Mouse (Mus musculus) 3134 (cell line): ENCODE results near the gene 1810037I17Rik.
"Not testable (repeated sequence)": the region's sequence is repeated elsewhere in the genome, so short reads cannot be mapped to it uniquely, and the experiment has no call there.

Experiments
- DNase-seq: peaks from one replicate; pipeline ENCODE4 v3.0.0-alpha.2; 2011; ENCODE audit warnings: low spot score; ENCODE audit not compliant: insufficient read length; ENCODE audit errors: extremely low read depth

Gene 1810037I17Rik

DNA sequence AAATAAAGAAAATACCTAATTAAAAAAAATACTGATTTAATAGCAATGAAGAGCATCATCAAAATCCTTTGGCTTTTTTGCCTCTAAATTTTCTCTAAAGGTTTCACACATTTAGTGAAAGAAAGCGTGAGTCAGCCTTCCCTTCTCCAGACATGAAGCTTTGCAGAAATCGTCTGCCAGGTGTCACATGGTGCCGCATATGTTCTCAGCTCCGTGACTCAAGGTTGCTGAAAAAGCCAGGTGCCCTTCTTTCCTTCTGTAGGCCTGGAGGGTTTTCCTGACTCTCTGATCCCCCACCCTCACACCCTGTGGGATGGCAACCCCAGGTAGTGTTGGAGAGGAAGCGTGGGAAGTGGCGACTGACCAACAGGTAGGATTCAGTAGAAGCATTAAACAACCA lies 5.7 kb downstream of the 1810037I17Rik start:
- DNase-seq, result no peak

DNA sequence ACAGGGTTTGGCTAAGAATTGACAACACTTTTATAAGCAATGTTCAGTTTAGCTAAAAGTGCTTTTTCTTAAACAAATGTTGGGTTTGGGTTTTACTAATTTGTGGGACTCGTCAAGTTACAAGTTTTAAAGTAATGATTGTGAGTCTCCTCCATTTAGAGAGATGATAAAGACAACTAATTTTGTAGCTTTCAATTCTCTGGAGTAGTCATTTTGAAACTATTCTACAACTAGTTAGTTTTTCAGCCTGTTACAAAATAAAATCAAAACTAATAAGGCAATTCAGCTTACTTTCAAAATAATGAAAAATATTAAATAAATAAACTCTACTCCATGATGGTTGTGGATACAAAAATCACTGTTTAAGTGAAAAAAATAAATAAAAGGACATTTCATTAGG lies 8.5 kb downstream of the 1810037I17Rik start:
- no peak for DNase-seq

DNA sequence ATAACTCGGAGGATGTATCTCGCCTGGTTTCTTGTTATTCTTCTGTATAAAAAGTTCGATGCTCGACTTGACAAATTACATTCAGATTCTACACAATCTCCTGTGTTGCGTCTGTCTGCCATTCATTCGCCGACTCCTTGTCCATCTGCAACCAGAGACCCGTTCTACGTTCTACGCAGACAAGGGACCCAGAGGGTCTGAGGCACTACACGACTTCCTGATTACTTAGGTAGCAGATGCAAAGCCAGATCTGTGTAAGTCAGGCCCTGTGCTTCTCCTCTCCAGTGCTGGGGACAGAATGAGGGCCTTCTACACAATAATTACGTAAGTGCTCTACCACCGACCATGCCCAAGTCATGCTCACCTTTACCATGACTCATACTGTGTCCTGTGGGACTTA lies 13.2 kb downstream of the 1810037I17Rik start:
- not testable (repeated sequence) for DNase-seq

DNA sequence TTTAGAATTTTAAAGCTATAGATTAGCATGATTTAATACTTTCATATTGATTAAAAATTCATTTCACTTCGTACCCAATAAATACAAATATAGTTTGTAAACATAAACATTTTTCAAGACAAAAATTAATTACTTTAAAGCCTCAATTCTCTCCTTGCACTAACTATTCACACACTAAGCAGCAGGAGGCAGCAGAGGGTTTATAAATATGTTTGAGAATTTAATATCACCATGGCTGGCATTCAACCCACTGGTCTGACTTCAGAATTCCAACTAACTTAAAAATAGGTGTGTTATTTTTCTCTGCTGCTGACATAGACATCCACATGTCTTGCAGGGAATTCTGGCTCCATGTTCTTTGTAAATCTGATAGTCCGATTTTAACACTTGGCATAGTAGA lies 15.2 kb downstream of the 1810037I17Rik start:
- no peak for DNase-seq

DNA sequence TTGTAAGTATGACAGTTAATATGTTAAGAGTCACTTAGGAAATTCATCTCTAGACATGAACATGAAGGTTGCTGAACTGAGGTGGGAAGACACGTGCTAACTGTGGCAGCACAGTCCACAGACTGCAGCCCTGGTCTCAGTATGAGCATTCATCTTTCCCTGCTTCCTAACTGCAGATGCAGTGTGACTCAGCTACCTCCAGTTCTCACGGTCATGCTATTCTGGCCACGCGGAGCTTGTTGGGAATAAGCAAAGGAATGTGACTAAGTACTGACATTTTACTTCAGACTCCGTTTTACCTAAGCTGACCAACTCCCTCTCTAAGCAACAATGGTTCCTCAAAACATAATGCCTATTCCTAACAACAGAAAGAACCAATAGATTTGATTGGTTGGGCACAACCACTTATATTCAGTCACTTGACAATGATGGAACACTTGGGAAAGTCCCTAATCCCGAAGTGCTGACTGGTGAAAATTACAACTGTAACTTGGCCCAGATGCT lies 19.4 kb downstream of the 1810037I17Rik start:
- DNase-seq, result no peak

DNA sequence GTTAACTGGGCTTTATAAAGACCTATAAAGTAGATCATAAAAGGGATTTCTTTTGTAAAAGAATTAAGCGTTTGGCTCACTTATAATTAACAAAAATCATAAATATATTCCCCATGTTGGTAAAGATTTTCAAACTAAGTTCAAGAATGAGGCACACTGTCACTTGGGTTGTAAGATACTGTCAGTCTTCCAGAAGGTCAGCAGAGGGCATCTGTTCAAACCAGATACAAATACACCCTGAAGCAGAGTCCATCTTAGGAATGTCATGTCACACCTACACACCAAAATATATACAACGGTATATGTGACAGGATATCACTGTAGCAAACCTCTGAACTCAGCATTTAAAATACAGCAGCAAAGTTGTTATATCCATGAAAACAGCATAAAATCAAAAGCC lies 26.1 kb downstream of the 1810037I17Rik start:
- no peak for DNase-seq

DNA sequence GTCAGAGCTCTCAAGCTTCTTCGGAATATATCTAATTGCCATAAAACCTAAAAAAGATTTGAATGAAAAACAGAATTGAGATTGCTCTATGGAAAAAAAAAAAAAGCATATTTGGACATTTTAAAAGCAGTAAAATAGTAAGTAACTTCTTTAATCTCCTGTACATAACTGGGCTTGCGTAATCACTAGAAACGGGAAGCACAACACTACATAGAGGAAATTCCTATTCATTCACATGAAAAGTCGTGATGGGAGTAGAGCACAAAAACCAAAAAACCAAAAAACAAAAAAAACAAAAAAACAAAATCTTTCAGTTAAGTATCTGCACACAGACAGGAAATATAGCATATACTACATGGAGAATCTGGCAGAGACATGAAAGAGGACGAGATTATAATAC lies 40.3 kb downstream of the 1810037I17Rik start:
- DNase-seq, result no peak

DNA sequence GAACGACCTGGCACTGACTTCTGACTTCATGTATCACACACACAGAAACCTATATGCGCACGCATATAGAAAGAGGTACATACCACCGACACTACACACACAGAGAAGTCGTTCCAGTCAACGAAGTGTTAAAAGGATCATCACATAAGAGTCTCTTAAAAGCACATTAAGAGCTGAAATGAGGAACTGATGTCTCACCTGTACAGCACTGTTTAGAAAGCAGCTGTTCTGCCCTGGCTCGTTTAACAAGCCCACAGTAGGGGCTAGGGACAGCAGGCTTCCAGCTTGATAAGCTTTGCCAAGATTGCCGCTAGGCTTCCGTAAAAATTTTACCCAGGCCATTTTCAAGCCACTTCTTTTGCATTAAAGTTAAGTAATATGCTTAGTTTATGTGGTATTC lies 44.4 kb downstream of the 1810037I17Rik start:
- no peak for DNase-seq

DNA sequence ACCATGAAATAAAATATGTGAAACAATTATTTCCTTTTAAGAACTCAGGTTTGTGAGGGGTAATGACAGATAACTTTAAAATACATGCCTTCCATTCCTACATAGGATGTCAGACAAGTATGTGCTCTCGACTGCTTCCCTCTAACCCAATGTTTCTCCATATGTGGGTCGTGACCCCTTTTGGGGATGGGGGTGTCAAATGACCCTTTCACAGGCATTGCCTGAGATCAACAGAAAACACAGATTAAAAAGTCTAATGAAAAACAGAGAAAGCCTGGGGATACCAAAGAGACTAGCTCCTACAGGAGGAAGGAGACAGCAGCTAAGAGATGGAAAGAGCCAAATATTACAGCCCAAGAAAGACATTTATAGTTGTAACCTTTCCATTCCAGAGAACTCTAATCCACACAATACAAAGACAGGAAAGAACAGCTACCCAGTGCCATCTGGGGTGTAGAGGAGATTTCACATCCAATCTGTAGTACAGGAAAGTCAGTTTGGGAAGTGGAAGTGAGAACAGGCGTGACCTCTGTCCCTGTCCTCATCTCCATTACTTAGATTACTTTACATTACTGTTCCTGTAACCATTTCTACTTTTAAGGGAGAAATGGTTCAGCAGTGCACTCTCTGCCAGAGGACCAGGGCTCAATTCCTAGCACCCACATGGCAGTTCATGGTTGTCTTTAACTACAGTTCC lies 48.3 kb downstream of the 1810037I17Rik start:
- no peak for DNase-seq

DNA sequence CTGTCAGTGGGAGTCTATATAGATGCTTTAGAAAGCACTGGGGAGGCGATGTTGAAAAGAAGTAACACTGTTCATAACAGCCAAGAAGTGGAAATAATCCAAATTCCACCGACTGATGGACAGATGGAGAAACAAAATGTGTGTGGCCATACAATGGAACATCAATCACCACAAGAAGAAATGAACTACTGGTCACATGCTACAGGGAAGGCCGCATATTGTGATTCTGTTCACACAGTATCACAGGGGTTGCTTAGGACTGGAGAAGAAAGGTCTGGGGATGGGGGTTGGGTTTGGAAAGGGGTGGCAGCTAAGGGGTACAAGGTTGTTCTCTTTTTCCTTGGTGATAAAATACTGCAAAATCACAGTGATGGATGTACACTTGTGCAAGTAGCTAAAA lies 50.8 kb downstream of the 1810037I17Rik start:
- DNase-seq, result no peak

DNA sequence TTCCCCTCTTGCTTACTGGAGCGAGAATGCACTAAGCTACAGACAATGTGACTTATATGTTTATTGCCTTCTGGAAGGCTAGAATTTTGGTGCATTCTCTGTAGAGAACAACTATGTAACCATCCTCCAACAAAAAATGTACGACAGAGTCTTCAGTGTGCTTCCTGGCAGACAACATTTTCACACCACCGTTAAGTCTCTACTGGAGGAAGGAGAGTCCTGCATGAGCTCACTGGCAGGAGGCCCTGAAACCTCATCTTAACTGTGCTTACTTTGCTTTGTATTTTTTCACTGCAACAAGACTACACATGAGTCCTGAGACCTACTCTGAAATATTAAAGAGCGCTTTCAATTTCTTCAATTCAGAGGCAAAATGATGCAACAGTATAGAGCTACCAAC lies 51.4 kb downstream of the 1810037I17Rik start:
- DNase-seq, result no peak
